Mouse (Mus musculus) erythroid progenitor cell, adult 5-6 weeks (primary cell): ENCODE data around the gene Ccdc71l. TPM values are rescaled to one million over a fixed set of nuclear protein-coding genes. Genes with fewer than 3 reads are reported as not detected.

ENCODE experiments used
- ATAC-seq: replicated peaks from 2 replicates; pipeline ENCODE4 v1.8.0; 2016; ENCODE audit warnings: moderate number of reproducible peaks, mild to moderate bottlenecking, moderate TSS enrichment, inconsistent platforms; ENCODE audit not compliant: poor library complexity, low FRiP score, severe bottlenecking
- total RNA-seq, 2 experiments: library from RNA; stranded (forward) in 1 of 2; stranded (reverse) in 1 of 2; fragments of 150-400 nt in 1 of 2; fragments of 186-747, 209-891 nt in 1 of 2; gene quantifications; 2 replicates each; pipeline versions ENCODE4 v1.2.3 to v1.2.4; 2015 to 2017; ENCODE audit warnings: low replicate concordance in 2 of 2

Gene Ccdc71l
- total RNA-seq (2015; ENCODE audit: low replicate concordance) (36.0 and 59.1 TPM in 2 replicates), total RNA-seq (2017; ENCODE audit: low replicate concordance) (31.2 and 51.2 TPM in 2 replicates)

DNA sequence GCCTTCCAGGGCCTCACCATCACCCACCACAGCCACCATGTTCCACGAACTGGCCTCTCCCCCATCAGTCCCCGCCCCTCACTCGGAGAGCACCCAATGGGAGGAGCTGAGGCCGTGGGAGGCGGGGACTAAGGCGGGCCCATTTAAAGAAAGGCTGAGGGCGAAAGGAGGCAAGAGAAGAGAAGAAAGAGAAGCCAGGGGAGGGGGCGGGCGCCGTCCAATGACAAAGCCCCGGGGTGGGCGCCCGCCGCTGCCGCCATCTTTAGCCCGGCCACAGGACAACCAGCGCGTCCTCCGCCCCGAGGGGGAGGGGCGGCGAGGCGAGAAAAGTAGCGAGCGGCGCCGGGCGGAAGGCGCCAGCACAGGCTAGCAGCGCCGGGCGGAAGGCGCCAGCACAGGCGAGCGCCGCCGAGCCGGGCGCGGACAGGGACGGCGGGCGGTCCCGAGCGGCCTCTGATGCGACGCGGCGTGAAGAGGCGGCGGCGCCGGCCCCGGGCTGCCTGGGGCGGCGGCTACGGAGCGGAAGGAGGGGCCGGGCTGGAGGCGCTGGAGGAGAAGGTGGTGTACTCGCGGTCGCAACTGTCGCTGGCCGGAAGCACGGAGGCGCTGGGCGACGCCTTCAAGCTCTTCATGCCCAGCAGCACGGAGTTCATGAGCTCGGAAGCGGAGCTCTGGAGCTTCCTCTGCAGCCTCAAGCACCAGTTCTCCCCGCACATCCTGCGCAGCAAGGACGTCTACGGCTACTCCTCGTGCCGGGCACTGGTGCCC lies at the start of gene Ccdc71l:
Gene Ccdc71l (plus strand): TSS at position 177 of the 768 bp plus-strand sequence.
- peak; percentile 90 for ATAC-seq

DNA sequence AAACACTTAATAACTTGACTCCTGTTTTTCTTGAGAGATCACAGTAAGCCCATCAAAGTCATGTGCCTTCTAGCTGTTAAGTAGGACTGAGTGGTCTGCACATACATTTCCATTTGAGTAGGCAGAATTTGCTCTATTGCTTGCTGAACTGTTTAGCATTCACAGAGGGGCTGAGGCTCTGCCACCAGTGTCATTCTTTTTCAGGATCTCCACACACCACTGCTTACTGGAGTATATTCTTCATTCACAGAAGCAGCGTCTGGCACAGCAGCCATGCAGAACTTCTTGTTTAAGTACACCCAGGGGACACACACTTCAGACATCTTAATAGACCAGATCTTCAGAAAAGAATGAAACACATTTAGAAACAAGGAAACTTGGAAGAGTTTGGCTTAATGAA lies 39.4 kb upstream of the Ccdc71l start:
- ATAC-seq, result no peak

GRCm38 (mm10) chr12:32343487-32343886 lies 35.0 kb upstream of the Ccdc71l start:
- no peak for ATAC-seq

GRCm38 (mm10) chr12:32346121-32346520 lies 32.4 kb upstream of the Ccdc71l start:
- ATAC-seq, result no peak

DNA sequence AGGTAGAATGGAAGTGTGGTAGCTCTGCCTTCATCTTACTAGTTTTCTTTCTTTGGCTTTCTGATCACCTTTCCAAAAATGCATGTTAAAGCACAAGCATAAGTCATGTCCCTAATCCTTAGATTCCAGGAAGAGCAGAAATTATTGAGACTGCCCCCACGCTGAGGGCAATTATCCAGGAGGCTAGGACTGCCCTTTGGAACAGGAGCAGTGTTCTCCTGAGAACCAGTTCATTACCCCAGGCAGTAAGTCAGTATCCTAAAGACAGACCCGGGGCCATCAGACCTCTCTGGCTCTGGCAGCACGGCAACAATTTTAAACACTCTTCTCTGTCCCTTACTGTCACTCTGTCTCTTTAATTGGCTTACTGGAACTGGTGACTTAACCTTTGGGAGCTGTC lies 30.0 kb upstream of the Ccdc71l start:
- no peak for ATAC-seq

- peak; percentile 80 for ATAC-seq
These were observed 26.6 kb upstream of the Ccdc71l start for GRCm38 (mm10) chr12:32351874-32352273.

DNA sequence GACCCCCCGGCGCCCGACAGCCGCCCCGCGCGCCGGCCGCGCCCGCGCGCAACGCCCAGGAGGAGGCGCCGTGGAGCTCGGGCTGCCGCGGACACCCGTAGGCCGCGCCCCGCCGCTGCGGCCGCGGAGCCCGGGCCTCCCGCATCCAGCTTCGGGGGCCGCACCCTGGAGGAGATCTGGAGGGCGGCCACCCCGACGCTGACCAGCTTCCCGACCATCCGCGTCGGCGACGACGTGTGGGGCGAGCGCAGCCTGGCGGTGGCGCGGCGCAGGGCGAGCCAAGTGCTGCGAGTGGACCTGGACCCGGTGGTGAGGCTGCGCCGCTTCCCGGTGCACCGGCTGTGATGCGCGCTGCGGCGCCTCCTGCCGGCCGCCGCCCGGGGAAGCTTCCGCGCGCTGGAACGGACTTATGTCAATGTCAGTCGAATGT lies 807 bp downstream of the Ccdc71l start:
- peak; percentile 83 for ATAC-seq

DNA sequence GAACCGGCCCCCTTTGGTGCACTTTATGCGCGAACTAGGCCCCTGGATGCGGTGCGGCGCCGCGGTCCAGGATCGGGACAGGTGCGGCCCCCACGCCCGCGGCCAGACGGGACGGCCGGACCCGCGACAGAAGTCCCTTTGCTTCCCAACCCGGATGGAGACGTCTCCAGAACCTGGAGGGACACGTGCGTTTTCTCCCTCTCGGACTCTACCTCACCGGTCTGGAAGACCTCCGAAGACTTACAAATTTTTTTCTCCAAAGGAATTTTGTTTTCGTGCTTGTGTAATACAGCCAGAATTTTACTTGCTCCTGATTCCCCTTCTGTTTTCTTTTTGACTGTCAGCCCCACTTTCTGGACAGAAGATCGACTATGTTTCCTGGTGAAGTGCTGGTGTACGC lies 1.2 kb downstream of the Ccdc71l start:
- ATAC-seq, result no peak

DNA sequence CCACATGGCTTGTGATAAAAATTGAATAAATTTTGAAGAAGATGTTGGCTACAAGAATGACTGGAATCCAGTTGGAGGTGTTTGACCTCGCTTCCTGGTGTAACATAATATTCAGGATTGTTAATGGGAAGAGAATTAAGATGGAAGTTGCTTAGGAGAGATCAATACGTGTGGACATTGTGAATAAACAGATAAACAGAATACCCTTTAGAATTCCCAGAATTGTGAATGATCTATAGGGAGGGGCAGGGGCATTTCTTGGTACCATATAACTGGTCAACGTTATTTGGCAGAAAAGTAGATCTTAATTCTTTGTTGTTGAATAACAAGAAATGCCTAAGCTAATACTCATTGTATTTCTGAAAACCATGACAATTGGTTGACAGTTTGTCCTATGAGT lies 2.0 kb downstream of the Ccdc71l start:
- ATAC-seq, result no peak

- no peak for ATAC-seq
These were observed 2.5 kb downstream of the Ccdc71l start for GRCm38 (mm10) chr12:32381011-32381410.

GRCm38 (mm10) chr12:32419537-32419936 lies 41.0 kb downstream of the Ccdc71l start:
- no peak for ATAC-seq

GRCm38 (mm10) chr12:32427832-32428231 lies 49.3 kb downstream of the Ccdc71l start:
- ATAC-seq, result no peak

GRCm38 (mm10) chr12:32431004-32431403 lies 52.5 kb downstream of the Ccdc71l start:
- ATAC-seq, result no peak

Other genes starting within 250 kb of the Ccdc71l start
- 22.6 and 34.6 TPM in 2 replicates for gene Pik3cg, start 170.0 kb upstream of the Ccdc71l start, total RNA-seq (2015; ENCODE audit: low replicate concordance)
- gene Pik3cg, start 170.0 kb upstream of the Ccdc71l start, total RNA-seq (2017; ENCODE audit: low replicate concordance), result 7.6 and 10.6 TPM in 2 replicates